Mouse (Mus musculus) intestine, embryonic 16.5 days (tissue): ENCODE results near the gene Sec14l4. TPM values are rescaled to one million over a fixed set of nuclear protein-coding genes. Genes with fewer than 3 reads are reported as not detected.

ENCODE experiments used
- ATAC-seq: fragments of 200-750 bp; cut with Nextera tagmentation; 2 replicates; pipeline ENCODE4 v1.8.0; 2017; ENCODE audit warnings: moderate TSS enrichment, moderate library complexity
- H3K27ac ChIP-seq: fragments of 300-500 bp; sonication (generic); 2 replicates; pipeline ENCODE4 v1.5.1; 2014; ENCODE audit warnings: mild to moderate bottlenecking, low read length
- H3K27me3 ChIP-seq: fragments of 300-500 bp; sonication (generic); replicated peaks from 2 replicates; pipeline ENCODE4 v1.6.1; 2014; ENCODE audit warnings: low read length, control low read depth, mixed read lengths; ENCODE audit not compliant: control insufficient read depth, insufficient read depth
- H3K36me3 ChIP-seq: fragments of 300-500 bp; sonication (generic); 2 replicates; pipeline ENCODE4 v1.6.1; 2014; ENCODE audit warnings: low read length, control low read depth; ENCODE audit not compliant: control insufficient read depth, insufficient read depth
- H3K4me1 ChIP-seq: fragments of 300-500 bp; sonication (generic); 2 replicates; pipeline ENCODE4 v1.6.1; 2014; ENCODE audit warnings: low read length, control low read depth, mixed read lengths; ENCODE audit not compliant: control insufficient read depth, insufficient read depth
- H3K4me2 ChIP-seq: fragments of 300-500 bp; sonication (generic); 2 replicates; pipeline ENCODE4 v1.6.1; 2014; ENCODE audit warnings: low read depth, low read length, control low read depth
- H3K4me3 ChIP-seq: fragments of 300-500 bp; sonication (generic); 2 replicates; pipeline ENCODE4 v1.5.1; 2014; ENCODE audit warnings: mild to moderate bottlenecking, low read length
- H3K9ac ChIP-seq: fragments of 300-500 bp; sonication (generic); 2 replicates; pipeline ENCODE4 v1.6.1; 2014; ENCODE audit warnings: low read depth, low read length
- H3K9me3 ChIP-seq: fragments of 300-500 bp; sonication (generic); 2 replicates; pipeline ENCODE4 v1.6.1; 2016; ENCODE audit warnings: low read length, control low read depth; ENCODE audit not compliant: control insufficient read depth
- WGBS: fragments of 180-500 bp; shearing (Covaris S2); extraction: QIAGEN DNeasy Blood & Tissue Kit; methylation state at CpG from one replicate; pipeline ENCODE4 v1.1.7; 2014; 5-methylcytosine and 5-hydroxymethylcytosine counted together
- polyA plus RNA-seq: library from polyadenylated mRNA; unstranded; fragments of >200 nt; fragmentation: Nextera tagmentation; extraction: Ambion mirVana; gene quantifications from 2 replicates; pipeline ENCODE4 v1.2.1, GENCODE M21; 2015

Sec14l4 gene
- polyA plus RNA-seq, 1 experiment from 2014 or later: 0.56 TPM

- H3K4me1 ChIP-seq: no peaks in the 10 kb centered on the region
- H3K27me3 ChIP-seq: no peaks in the 10 kb centered on the region
- no peak overlapping the region for H3K27ac ChIP-seq
- H3K4me3 ChIP-seq: no peak overlapping the region
- no peak for ATAC-seq
- H3K36me3 ChIP-seq: no peaks in the 10 kb centered on the region
- H3K9ac ChIP-seq: no peak overlapping the region
- WGBS: 52% methylated on average over 5 of the region's 5 CpGs
- H3K4me2 ChIP-seq: no peak overlapping the region
- H3K9me3 ChIP-seq: no peaks in the 10 kb centered on the region
These were observed 29.8 kb downstream of the Sec14l4 start for GRCm38 (mm10) chr11:4060866-4061575.

GRCm38 (mm10) chr11:4062523-4062922 is 31.3 kb downstream of the Sec14l4 start:
- Histone ChIP-seq H3K27ac (no peak overlapping the region), H3K4me3 (no peak overlapping the region), H3K27me3 (no peaks in the 10 kb centered on the region), H3K4me2 (no peak overlapping the region), H3K9me3 (no peaks in the 10 kb centered on the region), H3K9ac (no peak overlapping the region), H3K36me3 (no peaks in the 10 kb centered on the region), H3K4me1 (no peaks in the 10 kb centered on the region)
- 91% methylated on average over 4 of the region's 4 CpGs for WGBS
- no peak for ATAC-seq

GRCm38 (mm10) chr11:4062981-4063380 is 31.7 kb downstream of the Sec14l4 start:
- WGBS: 42% methylated on average over 6 of the region's 6 CpGs
- Histone ChIP-seq H3K9me3 (no peaks in the 10 kb centered on the region), H3K9ac (no peak overlapping the region), H3K4me2 (no peak overlapping the region), H3K36me3 (no peaks in the 10 kb centered on the region), H3K27ac (no peak overlapping the region), H3K27me3 (no peaks in the 10 kb centered on the region), H3K4me3 (no peak overlapping the region), H3K4me1 (no peaks in the 10 kb centered on the region)
- ATAC-seq: no peak

- no peak within 1 kb of the TSS for H3K27ac ChIP-seq
- ATAC-seq: no peak
- no peaks in the 10 kb centered on the region for H3K9me3 ChIP-seq
- no peak within 1 kb of the TSS for H3K9ac ChIP-seq
- no peaks in the 10 kb centered on the region for H3K27me3 ChIP-seq
- no peaks in the 10 kb centered on the region for H3K36me3 ChIP-seq
- H3K4me1 ChIP-seq: no peaks in the 10 kb centered on the region
- H3K4me2 ChIP-seq: no peak within 1 kb of the TSS
- 54% methylated on average over 5 of the region's 5 CpGs for WGBS
- H3K4me3 ChIP-seq: no peak within 1 kb of the TSS
These were observed 33.4 kb downstream of the Sec14l4 start, which contains the start of gene Sec14l3 for GRCm38 (mm10) chr11:4064627-4065122. Gene Sec14l3 (plus strand): TSS chr11:4064841.

GRCm38 (mm10) chr11:4069664-4070063 is 38.4 kb downstream of the Sec14l4 start:
- Histone ChIP-seq H3K9ac (no peak overlapping the region), H3K4me3 (no peak overlapping the region), H3K36me3 (no peaks in the 10 kb centered on the region), H3K27ac (no peak overlapping the region), H3K27me3 (no peaks in the 10 kb centered on the region), H3K4me1 (no peaks in the 10 kb centered on the region), H3K4me2 (no peak overlapping the region), H3K9me3 (no peaks in the 10 kb centered on the region)
- WGBS: 74% methylated on average over 1 of the region's 1 CpGs
- no peak for ATAC-seq

GRCm38 (mm10) chr11:4076633-4077032 is 45.4 kb downstream of the Sec14l4 start:
- H3K27ac ChIP-seq: no peak overlapping the region
- H3K4me2 ChIP-seq: no peak overlapping the region
- H3K9ac ChIP-seq: no peak overlapping the region
- H3K27me3 ChIP-seq: no peaks in the 10 kb centered on the region
- no peaks in the 10 kb centered on the region for H3K9me3 ChIP-seq
- H3K4me3 ChIP-seq: no peak overlapping the region
- no peak for ATAC-seq
- WGBS: 11% methylated on average over 8 of the region's 8 CpGs
- no peaks in the 10 kb centered on the region for H3K4me1 ChIP-seq
- no peaks in the 10 kb centered on the region for H3K36me3 ChIP-seq

GRCm38 (mm10) chr11:4078267-4078933 is 47.1 kb downstream of the Sec14l4 start:
- Histone ChIP-seq H3K9me3 (no peaks in the 10 kb centered on the region), H3K4me1 (no peaks in the 10 kb centered on the region), H3K36me3 (no peaks in the 10 kb centered on the region), H3K4me2 (no peak overlapping the region), H3K9ac (no peak overlapping the region), H3K27ac (no peak overlapping the region), H3K4me3 (no peak overlapping the region), H3K27me3 (no peaks in the 10 kb centered on the region)
- WGBS: 84% methylated on average over 7 of the region's 7 CpGs
- no peak for ATAC-seq

- Histone ChIP-seq H3K4me2 (no peak overlapping the region), H3K4me3 (no peak overlapping the region), H3K36me3 (no peaks in the 10 kb centered on the region), H3K27ac (no peak overlapping the region), H3K27me3 (no peaks in the 10 kb centered on the region), H3K9me3 (no peaks in the 10 kb centered on the region), H3K9ac (no peak overlapping the region), H3K4me1 (no peaks in the 10 kb centered on the region)
- ATAC-seq: peak; percentile 46; the same call in 1 of the 2 replicates
- WGBS: 15% methylated on average over 4 of the region's 4 CpGs
These were observed 49.0 kb downstream of the Sec14l4 start for GRCm38 (mm10) chr11:4080219-4080618.

- Histone ChIP-seq H3K4me1 (no peaks in the 10 kb centered on the region), H3K9me3 (no peaks in the 10 kb centered on the region), H3K4me2 (no peak overlapping the region), H3K27ac (no peak overlapping the region), H3K9ac (no peak overlapping the region), H3K27me3 (no peaks in the 10 kb centered on the region), H3K4me3 (no peak overlapping the region), H3K36me3 (no peaks in the 10 kb centered on the region)
- no peak for ATAC-seq
- WGBS: 29% methylated on average over 5 of the region's 5 CpGs
These were observed 52.2 kb downstream of the Sec14l4 start for GRCm38 (mm10) chr11:4083316-4084078.
